Mouse (Mus musculus) Patski (cell line): ENCODE results near the gene Ccdc177. TPM values are rescaled to one million over a fixed set of nuclear protein-coding genes. Genes with fewer than 3 reads are reported as not detected.

Experiments used
- ATAC-seq: fragments of 100-300 bp; one replicate; pipeline ENCODE4 v1.8.0; 2021
- CTCF ChIA-PET: fragments of 350-600 bp; sonication (Branson Sonifier 250); formaldehyde crosslinking; loops from one replicate; lab custom pipeline; 2022; ENCODE audit warnings: inconsistent platforms; lab: Charles Lee
- POLR2A ChIA-PET: fragments of 350-600 bp; sonication (Branson Sonifier 250); formaldehyde crosslinking; loops from one replicate; lab custom pipeline; 2022; ENCODE audit warnings: antibody characterized with exemption, inconsistent platforms; lab: Charles Lee
- DNase-seq: peaks from one replicate; pipeline ENCODE4 v3.0.0-alpha.2; 2011; ENCODE audit warnings: low read depth, low spot score
- H3K27me3 ChIP-seq: fragments of 371-371 bp; one replicate; pipeline ENCODE4 v1.5.1; 2021
- CTCF ChIP-seq: fragments of 100-300 bp; IDR thresholded peaks from one replicate; pipeline ENCODE4 v1.5.1; 2021
- in situ Hi-C: fragments of 300-500 bp; cut with MboI; formaldehyde crosslinking; loops from 3 replicates; pipeline ENCODE4 v1.11.1; 2018; ENCODE audit warnings: low pct_unique_long_range_greater_than_20kb, mixed read lengths
- polyA plus RNA-seq: library from polyadenylated mRNA; unstranded; gene quantifications from one replicate; pipeline ENCODE4 v1.2.3, GENCODE M21; 2021

The Ccdc177 gene
- polyA plus RNA-seq, 1 experiment from 2014 or later = 0.28 TPM

DNA sequence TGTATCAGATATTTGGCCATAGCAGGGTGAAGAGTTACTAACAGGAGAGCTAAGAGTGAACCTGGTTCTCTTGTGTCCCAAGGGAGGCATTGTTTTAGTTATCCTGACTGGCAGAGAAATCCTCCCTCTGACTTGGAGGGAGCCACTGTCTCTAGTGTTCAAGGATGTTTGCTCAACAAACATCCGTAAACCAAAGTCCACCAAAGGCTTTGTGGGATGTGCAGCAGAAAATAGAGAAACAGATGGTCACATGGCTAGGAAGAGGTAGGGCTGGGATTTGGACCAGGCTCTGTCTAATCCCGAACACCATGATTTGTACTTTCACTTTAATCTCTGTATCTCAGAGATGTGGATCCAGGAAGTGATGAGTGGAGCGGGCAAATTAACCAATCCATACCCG, 3.6 kb upstream of the Ccdc177 start:
- no peaks in the 10 kb centered on the region for H3K27me3 ChIP-seq
- no peak for ATAC-seq
- in situ Hi-C loops = loop anchor here (5.0 to 25.0 kb wide), 2 partner anchors 37 to 423 kb away; no protein-coding TSS in a partner anchor
- no peak for DNase-seq
- POLR2A ChIA-PET = no interaction called here
- TF ChIP-seq CTCF = no peak
- CTCF ChIA-PET = no interaction called here

- no peak for TF ChIP-seq CTCF
- H3K27me3 ChIP-seq = no peaks in the 10 kb centered on the region
- DNase-seq (no peak), ATAC-seq (no peak)
- ChIA-PET CTCF (no interaction called here), POLR2A (no interaction called here)
- in situ Hi-C loops = loop anchor here (5.0 to 25.0 kb wide), 2 partner anchors 36 to 424 kb away; no protein-coding TSS in a partner anchor
These were observed 2.5 kb upstream of the Ccdc177 start for GRCm38 (mm10) chr12:80762982-80763381.

GRCm38 (mm10) chr12:80759713-80760395, 633 bp downstream of the Ccdc177 start:
- no peak for TF ChIP-seq CTCF
- peaks cover 3% of the 10 kb centered on the region for H3K27me3 ChIP-seq
- DNase-seq (no peak), ATAC-seq (no peak)
- CTCF ChIA-PET = interaction anchor here (1.1 to 1.5 kb wide), 5 partner anchors 10 to 135 kb away, joined by 3 to 5 read pairs (median 4); no protein-coding TSS in a partner anchor
- in situ Hi-C loops = loop anchor here (5.0 to 25.0 kb wide), 2 partner anchors 33 to 427 kb away; no protein-coding TSS in a partner anchor
- POLR2A ChIA-PET = no interaction called here

DNA sequence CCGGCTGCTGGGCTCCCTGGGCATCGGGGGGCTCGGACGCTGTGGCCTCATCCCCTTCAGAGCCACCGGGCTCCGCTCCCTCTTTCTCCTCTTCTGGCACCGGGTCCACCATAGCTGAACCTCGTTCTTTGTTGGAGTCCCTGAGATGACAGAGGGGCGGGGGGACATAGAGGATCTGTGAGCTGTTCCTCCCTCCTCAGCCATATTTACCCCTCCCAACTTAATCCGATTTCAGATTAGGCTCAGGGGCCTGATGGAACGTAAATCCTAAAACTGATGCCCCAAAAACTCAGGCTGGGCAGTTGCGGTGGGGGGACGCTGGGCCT, 1.1 kb downstream of the Ccdc177 start:
- in situ Hi-C loops = loop anchor here (25.0 kb wide), 1 partner anchor 428 kb away; no protein-coding TSS in a partner anchor
- no peak for ATAC-seq
- DNase-seq = no peak
- POLR2A ChIA-PET = no interaction called here
- peaks cover 3% of the 10 kb centered on the region for H3K27me3 ChIP-seq
- no peak for TF ChIP-seq CTCF
- CTCF ChIA-PET = interaction anchor here (1.1 to 1.5 kb wide), 3 partner anchors 26 to 136 kb away, joined by 3 to 5 read pairs (median 4); no protein-coding TSS in a partner anchor

DNA sequence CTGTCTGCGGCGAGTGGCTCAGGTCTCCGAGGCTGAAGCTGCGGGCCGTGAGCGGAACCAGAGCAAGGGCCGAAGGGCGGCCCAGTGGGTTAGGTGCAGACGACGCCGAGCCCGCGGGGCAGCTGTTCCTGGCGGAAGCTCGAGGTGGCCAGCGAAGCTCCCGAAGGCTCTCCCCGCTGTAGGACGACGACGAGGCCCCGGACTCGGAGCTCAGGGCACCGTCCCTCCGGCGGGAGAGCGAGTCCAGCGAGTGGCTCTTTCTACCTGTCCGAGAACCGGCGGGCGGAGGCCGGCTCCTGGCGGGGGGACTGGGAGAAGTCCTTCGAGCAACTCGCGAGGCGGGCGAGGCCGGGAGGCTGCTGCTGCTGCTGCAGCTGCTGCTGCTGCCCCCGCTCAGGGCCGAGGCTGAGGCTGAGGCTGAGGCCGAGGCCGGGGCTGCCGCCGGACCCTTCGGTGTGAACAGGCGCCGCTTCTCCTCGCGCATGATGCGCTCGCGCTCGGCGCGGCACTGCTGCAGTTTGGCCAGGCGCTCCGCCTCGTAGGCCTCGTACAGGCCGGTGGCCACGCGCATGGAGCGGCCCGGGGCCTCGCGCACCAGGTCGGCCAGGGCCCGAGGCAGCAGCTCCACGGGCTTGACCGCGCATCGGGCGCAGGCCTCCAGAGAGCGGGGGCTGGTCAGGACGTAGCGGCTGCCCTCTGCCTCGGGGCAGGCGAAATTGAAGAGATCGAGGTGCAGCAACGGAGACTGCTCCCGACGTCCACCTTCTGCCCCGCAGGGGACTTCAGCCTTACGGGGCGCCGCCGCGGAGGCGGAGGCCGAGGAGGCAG, 1.7 kb downstream of the Ccdc177 start:
- H3K27me3 ChIP-seq = peaks cover 3% of the 10 kb centered on the region
- in situ Hi-C loops = loop anchor here (25.0 kb wide), 1 partner anchor 429 kb away; no protein-coding TSS in a partner anchor
- no peak for ATAC-seq
- ChIA-PET CTCF (interaction anchor here (1.4 kb wide), 1 partner anchor 136 kb away, joined by 3 read pairs; no protein-coding TSS in a partner anchor), POLR2A (no interaction called here)
- DNase-seq = no peak
- TF ChIP-seq CTCF = no peak

DNA sequence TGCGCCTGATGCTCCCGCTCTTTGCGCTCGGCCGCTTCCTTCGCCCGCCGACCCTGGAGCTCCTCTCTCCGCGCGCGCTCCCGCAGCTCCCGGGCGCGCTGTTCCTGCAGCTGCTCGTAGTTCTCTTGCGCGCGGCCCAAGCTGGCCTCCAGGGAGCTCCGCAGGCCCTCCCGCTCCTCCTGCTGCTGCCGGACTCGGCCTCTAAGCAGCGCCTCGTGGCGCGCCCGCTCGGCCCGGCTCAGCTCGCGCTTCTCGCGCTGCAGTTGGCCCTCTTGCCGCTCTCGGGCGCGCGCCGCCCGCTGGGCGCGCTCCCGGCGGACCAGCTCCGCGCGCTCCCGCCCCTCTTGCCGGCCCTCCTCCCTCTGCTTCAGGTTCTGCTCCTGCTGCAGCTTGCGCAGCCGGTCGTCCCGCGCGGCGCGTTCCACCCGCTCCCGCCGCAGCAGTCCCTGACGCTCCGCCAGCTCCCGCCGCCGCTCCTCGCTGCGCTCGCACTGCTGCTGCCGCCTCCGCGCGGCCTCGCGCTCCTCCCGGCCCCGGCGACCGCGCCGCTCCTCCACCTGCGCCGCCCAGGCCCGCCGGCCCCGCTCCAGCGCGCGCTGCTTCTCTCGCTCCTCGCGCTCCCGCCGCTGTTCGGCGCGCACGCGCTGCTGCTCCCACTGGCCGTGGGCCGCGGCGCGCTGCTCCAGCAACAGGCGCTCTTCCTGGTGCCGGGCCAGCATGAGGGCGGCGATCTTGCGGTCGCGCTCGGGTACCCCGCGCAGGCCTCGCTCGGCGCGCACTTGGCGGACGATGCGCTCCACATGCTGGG, 2.5 kb downstream of the Ccdc177 start:
- POLR2A ChIA-PET = no interaction called here
- in situ Hi-C loops = loop anchor here (25.0 kb wide), 1 partner anchor 429 kb away; no protein-coding TSS in a partner anchor
- no peak for TF ChIP-seq CTCF
- ATAC-seq (peak; percentile 26), DNase-seq (no peak)
- H3K27me3 ChIP-seq = peaks cover 3% of the 10 kb centered on the region
- CTCF ChIA-PET = interaction anchor here (1.4 kb wide), 1 partner anchor 137 kb away, joined by 3 read pairs; no protein-coding TSS in a partner anchor

GRCm38 (mm10) chr12:80751556-80751955, 8.9 kb downstream of the Ccdc177 start:
- CTCF ChIA-PET = no interaction called here
- in situ Hi-C loops = loop anchor here (25.0 kb wide), 1 partner anchor 436 kb away; no protein-coding TSS in a partner anchor

GRCm38 (mm10) chr12:80746031-80746813, 14.3 kb downstream of the Ccdc177 start:
- ChIA-PET POLR2A (no interaction called here), CTCF (no interaction called here)
- ATAC-seq (no peak), DNase-seq (no peak)
- no peaks in the 10 kb centered on the region for H3K27me3 ChIP-seq
- TF ChIP-seq CTCF = no peak
- in situ Hi-C loops = no loop called here

More at GRCm38 (mm10) chr12:80751556-80751955, 8.9 kb downstream of the Ccdc177 start:
- DNase-seq = no peak
- TF ChIP-seq CTCF = no peak
- ATAC-seq = no peak
- no peaks in the 10 kb centered on the region for H3K27me3 ChIP-seq
- POLR2A ChIA-PET = no interaction called here

GRCm38 (mm10) chr12:80744614-80745013, 15.9 kb downstream of the Ccdc177 start:
- TF ChIP-seq CTCF = no peak
- POLR2A ChIA-PET = no interaction called here
- in situ Hi-C loops = no loop called here
- no peaks in the 10 kb centered on the region for H3K27me3 ChIP-seq
- DNase-seq (no peak), ATAC-seq (no peak)
- CTCF ChIA-PET = no interaction called here
